Mouse (Mus musculus): Measurements from ENCODE around the gene Cpa1.

- TF ChIP-seq CTCF (IDR thresholded peaks at IDR 0.05; ENCODE audit: low read depth) = no peak
- no peak for TF ChIP-seq EP300 (optimal IDR thresholded peaks at IDR 0.05)
These were observed 28.3 kb upstream of the Cpa1 start, which contains the start of gene Cpa5 for GRCm38 (mm10) chr6:30610710-30611109.
